ENCODE assay signal across 8 mouse cellular contexts in genomic region chr1:35875210-35875811, GRCm38 (mm10).
DNase-seq lines count a peak whose midpoint lies in the region; TF ChIP-seq lines count a peak whose summit lies in the region.

No protein-coding gene starts in this region.

- H3K4me1 ChIP-seq in thymus, adult 2 months (replicated peaks; ENCODE audit: control insufficient read depth, insufficient read depth, low read length): no peaks in the 10 kb centered on the region

- no peak overlapping the region for H3K27ac ChIP-seq in thymus, adult 2 months (ENCODE audit: control insufficient read depth, insufficient read depth, low read length)

- H3K27me3 ChIP-seq in thymus, adult 2 months (ENCODE audit: control insufficient read depth, insufficient read depth, low read length): no peaks in the 10 kb centered on the region

- intact Hi-C loops in heart, postnatal 14 days (cut with DNase I): no loop called here
- intact Hi-C loops in left cerebral cortex, postnatal 10 days (cut with DNase I): loop anchor here (10.0 kb wide), 1 partner anchor 189 kb away; the partner anchor contains the start of gene Hs6st1

- TF ChIP-seq CTCF in thymus, adult 2 months (IDR thresholded peaks at IDR 0.05; ENCODE audit: borderline replicate concordance, control insufficient read depth, extremely low read depth, insufficient read depth, low read length, poor library complexity): no peak

- 93% methylated on average over 11 of the region's 11 CpGs for WGBS in thymus, adult 2 months

- TF ChIP-seq POLR2A in thymus, adult 2 months (IDR thresholded peaks at IDR 0.05; ENCODE audit: control insufficient read depth, extremely low read depth, insufficient read depth, low read length, poor library complexity): no peak

- DNase-seq in kidney, adult 18-20 months: peak; percentile 25
- no peak for DNase-seq in kidney, postnatal 4 days
- DNase-seq in cerebellum, adult 9-11 months: peak; percentile 48
- peak; percentile 16 to 44 for DNase-seq in heart, postnatal 14 days
- DNase-seq in lung, postnatal 25 days (ENCODE audit: low spot score): peak; percentile 12
- DNase-seq in layer of hippocampus, adult 11-12 months (ENCODE audit: low spot score): no peak
- DNase-seq in left cerebral cortex, postnatal 10 days (ENCODE audit: extremely low spot score in 1 of 2, low spot score in 2 of 2): no peak
- no peak for DNase-seq in thymus, adult 2 months

- no peaks in the 10 kb centered on the region for H3K36me3 ChIP-seq in thymus, adult 2 months (ENCODE audit: control insufficient read depth, insufficient read depth, low read length)

- H3K4me3 ChIP-seq in thymus, adult 2 months (ENCODE audit: control insufficient read depth, insufficient read depth, low read length): no peak overlapping the region

Comparison
In these comparisons a context has a peak if more than half of its experiments do, and no peak if none do; other contexts are left out.
1. DNase-seq: peak in kidney, adult 18-20 months (single experiment), cerebellum, adult 9-11 months (single experiment), heart, postnatal 14 days (2 of 2) and lung, postnatal 25 days (single experiment); none in kidney, postnatal 4 days (0 of 2), layer of hippocampus, adult 11-12 months (single experiment), left cerebral cortex, postnatal 10 days (0 of 2) and thymus, adult 2 months (single experiment).